Comparison of ENCODE assay signal across 28 mouse cellular contexts in genomic region chr11:98979356-98979755, GRCm38 (mm10). TPM values are rescaled to one million over a fixed set of nuclear protein-coding genes. Genes with fewer than 3 reads are reported as not detected.
"Had no signal": no experiment of that assay in that cellular context is flagged by ENCODE, and none has a peak within 500 bp of the region (broad histone marks: within the 10 kb centered on the region; RNA-seq: fewer than 3 reads in every experiment).

No protein-coding gene starts in this region.

- H3K27ac ChIP-seq: gastrocnemius, adult 2 months; heart, adult 2 months; heart, embryonic 13.5 days; heart, embryonic 15.5 days; hindbrain, embryonic 13.5 days; hindbrain, embryonic 15.5 days; hindbrain, postnatal 0 days; layer of hippocampus, adult 2 months; left cerebral cortex, adult 2 months; limb, embryonic 10.5 days; limb, embryonic 12.5 days; liver, embryonic 13.5 days; liver, embryonic 15.5 days had no signal

- H3K27me3 ChIP-seq: hindbrain, embryonic 15.5 days had no signal

- DNase-seq: gastrocnemius, adult 2 months; gastrocnemius, postnatal 10 days; gastrocnemius, postnatal 25 days; heart, adult 11 months; heart, adult 2 months; heart, postnatal 14 days; heart, postnatal 36 days; kidney, adult 18-20 months; kidney, adult 8-10 months; kidney, postnatal 10 days; kidney, postnatal 25 days; kidney, postnatal 4 days; liver; liver, embryonic 13.5 days had no signal

- H3K4me3 ChIP-seq: gastrocnemius, adult 2 months; heart, adult 2 months; heart, embryonic 13.5 days; heart, embryonic 15.5 days; hindbrain, embryonic 13.5 days; hindbrain, embryonic 15.5 days; layer of hippocampus, adult 2 months; left cerebral cortex, adult 2 months; limb, embryonic 10.5 days; limb, embryonic 12.5 days; liver, embryonic 13.5 days; liver, embryonic 15.5 days had no signal

- H3K9ac ChIP-seq: heart, embryonic 13.5 days; heart, embryonic 15.5 days; hindbrain, embryonic 13.5 days; hindbrain, embryonic 15.5 days; limb, embryonic 12.5 days; liver, embryonic 13.5 days; liver, embryonic 15.5 days had no signal

- H3K9me3 ChIP-seq: heart, embryonic 13.5 days; heart, embryonic 15.5 days; hindbrain, embryonic 13.5 days; hindbrain, embryonic 15.5 days; limb, embryonic 10.5 days; limb, embryonic 12.5 days; liver, embryonic 13.5 days; liver, embryonic 15.5 days had no signal

- H3K36me3 ChIP-seq: hindbrain, embryonic 15.5 days; liver, embryonic 15.5 days had no signal

- ATAC-seq: hindbrain, postnatal 0 days; intestine, embryonic 16.5 days had no signal

- H3K4me2 ChIP-seq: heart, embryonic 11.5 days; heart, embryonic 13.5 days; heart, embryonic 15.5 days; hindbrain, embryonic 13.5 days; hindbrain, embryonic 15.5 days; limb, embryonic 12.5 days; liver, embryonic 13.5 days; liver, embryonic 15.5 days had no signal

RNA-seq across cellular contexts. Expression of gene Gjd3, which starts 3.5 kb away (rescaled TPM):
- total RNA-seq: gastrocnemius, adult 2 months; gastrocnemius, postnatal 10 days; gastrocnemius, postnatal 25 days; hematopoietic stem cell, adult 5-6 weeks had no signal
- polyA plus RNA-seq: intestine, embryonic 16.5 days; kidney, embryonic 14.5 days; liver, embryonic 13.5 days; liver, embryonic 15.5 days had no signal
